Mouse (Mus musculus): Measurements from ENCODE around the gene Myt1. TPM values are rescaled to one million over a fixed set of nuclear protein-coding genes. Genes with fewer than 3 reads are reported as not detected.

Myt1 gene
- total RNA-seq, 1 experiment = 0.09 TPM

DNA sequence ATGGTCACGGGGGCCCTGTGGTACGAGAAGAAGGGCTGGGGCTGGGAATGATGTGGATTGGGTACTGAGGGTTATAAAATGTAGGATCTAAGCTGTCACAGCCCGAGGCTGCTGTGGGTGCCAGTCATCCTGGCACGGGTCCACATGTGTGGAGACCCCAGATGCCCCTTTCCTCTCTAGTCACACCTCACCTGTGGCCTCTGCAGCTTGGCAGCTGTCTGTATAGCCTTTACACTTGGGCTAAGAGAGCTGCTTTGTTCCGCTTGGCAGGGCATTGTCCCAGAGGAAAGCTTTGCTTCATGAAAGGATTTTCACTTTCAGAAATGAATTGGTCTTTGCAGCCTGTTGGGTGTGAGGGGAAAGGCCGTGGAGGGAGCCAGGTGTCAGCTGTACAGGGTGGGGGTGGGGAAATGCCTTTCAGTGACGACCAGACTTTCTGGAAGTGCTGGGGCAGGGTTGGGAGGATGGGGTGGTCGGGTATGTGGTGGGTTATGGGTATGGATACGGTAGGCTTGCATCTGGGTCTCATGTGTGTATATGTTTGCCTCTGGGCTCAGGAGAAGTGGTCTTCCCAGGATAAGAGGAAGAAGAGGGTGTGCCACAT, 35.4 kb upstream of the Myt1 start:
- H3K9me3 ChIP-seq (ENCODE audit: control insufficient read depth, insufficient read depth, low read depth, low read length) = no peaks in the 10 kb centered on the region
- no peak overlapping the region for H3K4me3 ChIP-seq (ENCODE audit: insufficient read depth in 1 of 2, low read depth in 1 of 2, low read length in 2 of 2, poor library complexity in 1 of 2, severe bottlenecking in 1 of 2)
- H3K27ac ChIP-seq (ENCODE audit: insufficient read depth, low read depth, low read length, poor library complexity, severe bottlenecking) = no peak overlapping the region
- TF ChIP-seq CHD2 (IDR thresholded peaks at IDR 0.05; ENCODE audit: low read depth, low read length) (no peak), ZC3H11A (IDR thresholded peaks at IDR 0.05; ENCODE audit: borderline replicate concordance, low read depth, low read length) (no peak), MAFK (IDR thresholded peaks at IDR 0.05; ENCODE audit: insufficient read depth, low read depth, low read length) (no peak), ZNF384 (IDR thresholded peaks at IDR 0.05; ENCODE audit: low read depth, low read length) (no peak), HCFC1 (IDR thresholded peaks at IDR 0.05; ENCODE audit: borderline replicate concordance, insufficient read depth, low read length) (no peak)
- in situ Hi-C loops (cut with MboI; ENCODE audit: low sequenced_read_pairs in 2 of 2, unreplicated experiment in 2 of 2) = no loop called here
- no peak overlapping the region for H3K9ac ChIP-seq (ENCODE audit: insufficient read depth, low read depth, low read length, poor library complexity, severe bottlenecking)
- no peaks in the 10 kb centered on the region for H3K4me1 ChIP-seq (ENCODE audit: control insufficient read depth in 2 of 2, insufficient read depth in 2 of 2, low read length in 2 of 2, poor library complexity in 1 of 2)
- no peak for DNase-seq (ENCODE audit: low read depth, low spot score)
- H3K36me3 ChIP-seq (ENCODE audit: control insufficient read depth, insufficient read depth, low read length, poor library complexity, severe bottlenecking) = no peaks in the 10 kb centered on the region

DNA sequence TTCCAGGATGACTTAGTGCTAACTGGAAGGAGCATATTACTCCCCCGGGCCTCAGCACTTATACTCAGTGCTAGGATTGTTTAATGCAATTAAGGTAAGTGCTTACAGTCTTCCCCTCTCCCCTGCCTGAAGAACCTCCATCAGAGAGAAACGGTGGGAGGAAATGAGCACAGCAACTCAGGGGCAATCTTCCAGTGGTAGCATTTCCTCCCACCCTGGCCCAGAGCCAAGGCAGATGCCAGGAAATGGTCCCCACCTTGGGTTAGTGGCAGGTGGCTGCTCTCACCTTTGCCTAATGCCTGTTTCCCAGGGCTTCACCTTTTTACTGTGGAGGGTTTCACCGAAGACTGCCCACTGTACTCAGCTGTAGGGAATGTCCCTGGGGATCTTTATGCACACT, 33.1 kb upstream of the Myt1 start:
- no peak for DNase-seq (ENCODE audit: low read depth, low spot score)
- no peak overlapping the region for H3K27ac ChIP-seq (ENCODE audit: insufficient read depth, low read depth, low read length, poor library complexity, severe bottlenecking)
- TF ChIP-seq MAFK (IDR thresholded peaks at IDR 0.05; ENCODE audit: insufficient read depth, low read depth, low read length) = no peak
- TF ChIP-seq ZNF384 (IDR thresholded peaks at IDR 0.05; ENCODE audit: low read depth, low read length) = no peak
- no peak for TF ChIP-seq HCFC1 (IDR thresholded peaks at IDR 0.05; ENCODE audit: borderline replicate concordance, insufficient read depth, low read length)
- no peak for TF ChIP-seq ZC3H11A (IDR thresholded peaks at IDR 0.05; ENCODE audit: borderline replicate concordance, low read depth, low read length)
- TF ChIP-seq CHD2 (IDR thresholded peaks at IDR 0.05; ENCODE audit: low read depth, low read length) = no peak
- in situ Hi-C loops (cut with MboI; ENCODE audit: low sequenced_read_pairs in 2 of 2, unreplicated experiment in 2 of 2) = no loop called here
- no peaks in the 10 kb centered on the region for H3K4me1 ChIP-seq (ENCODE audit: control insufficient read depth in 2 of 2, insufficient read depth in 2 of 2, low read length in 2 of 2, poor library complexity in 1 of 2)
- H3K9me3 ChIP-seq (ENCODE audit: control insufficient read depth, insufficient read depth, low read depth, low read length) = no peaks in the 10 kb centered on the region
- H3K36me3 ChIP-seq (ENCODE audit: control insufficient read depth, insufficient read depth, low read length, poor library complexity, severe bottlenecking) = no peaks in the 10 kb centered on the region
- H3K4me3 ChIP-seq (ENCODE audit: insufficient read depth in 1 of 2, low read depth in 1 of 2, low read length in 2 of 2, poor library complexity in 1 of 2, severe bottlenecking in 1 of 2) = no peak overlapping the region
- no peak overlapping the region for H3K9ac ChIP-seq (ENCODE audit: insufficient read depth, low read depth, low read length, poor library complexity, severe bottlenecking)

DNA sequence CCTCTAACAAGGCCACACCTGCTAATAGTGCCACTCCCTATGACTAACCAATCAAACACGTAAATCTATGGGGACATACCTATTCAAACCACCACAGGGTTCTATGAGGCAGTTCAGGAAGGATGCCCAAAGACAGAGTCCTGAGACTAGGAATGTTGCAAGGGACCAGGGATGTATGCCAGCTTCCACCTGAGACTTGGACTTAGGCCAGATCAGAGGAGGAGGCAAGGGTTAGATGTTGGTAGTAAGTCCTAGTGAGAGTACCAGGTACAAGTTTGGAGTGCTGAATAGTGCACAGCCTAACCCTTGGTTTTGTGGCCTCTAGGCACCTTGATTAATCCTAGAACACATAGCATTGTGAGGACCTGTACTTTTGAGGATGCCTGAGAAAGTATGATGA, 10.5 kb upstream of the Myt1 start:
- DNase-seq (ENCODE audit: low read depth, low spot score) = no peak
- TF ChIP-seq ZC3H11A (IDR thresholded peaks at IDR 0.05; ENCODE audit: borderline replicate concordance, low read depth, low read length) (no peak), MAFK (IDR thresholded peaks at IDR 0.05; ENCODE audit: insufficient read depth, low read depth, low read length) (no peak), CHD2 (IDR thresholded peaks at IDR 0.05; ENCODE audit: low read depth, low read length) (no peak), HCFC1 (IDR thresholded peaks at IDR 0.05; ENCODE audit: borderline replicate concordance, insufficient read depth, low read length) (no peak), ZNF384 (IDR thresholded peaks at IDR 0.05; ENCODE audit: low read depth, low read length) (no peak)
- in situ Hi-C loops (cut with MboI; ENCODE audit: low sequenced_read_pairs in 2 of 2, unreplicated experiment in 2 of 2) = no loop called here
- H3K36me3 ChIP-seq (ENCODE audit: control insufficient read depth, insufficient read depth, low read length, poor library complexity, severe bottlenecking) = no peaks in the 10 kb centered on the region
- H3K4me3 ChIP-seq (ENCODE audit: insufficient read depth in 1 of 2, low read depth in 1 of 2, low read length in 2 of 2, poor library complexity in 1 of 2, severe bottlenecking in 1 of 2) = no peak overlapping the region
- H3K9ac ChIP-seq (ENCODE audit: insufficient read depth, low read depth, low read length, poor library complexity, severe bottlenecking) = no peak overlapping the region
- no peaks in the 10 kb centered on the region for H3K9me3 ChIP-seq (ENCODE audit: control insufficient read depth, insufficient read depth, low read depth, low read length)
- H3K27ac ChIP-seq (ENCODE audit: insufficient read depth, low read depth, low read length, poor library complexity, severe bottlenecking) = no peak overlapping the region
- no peaks in the 10 kb centered on the region for H3K4me1 ChIP-seq (ENCODE audit: control insufficient read depth in 2 of 2, insufficient read depth in 2 of 2, low read length in 2 of 2, poor library complexity in 1 of 2)

DNA sequence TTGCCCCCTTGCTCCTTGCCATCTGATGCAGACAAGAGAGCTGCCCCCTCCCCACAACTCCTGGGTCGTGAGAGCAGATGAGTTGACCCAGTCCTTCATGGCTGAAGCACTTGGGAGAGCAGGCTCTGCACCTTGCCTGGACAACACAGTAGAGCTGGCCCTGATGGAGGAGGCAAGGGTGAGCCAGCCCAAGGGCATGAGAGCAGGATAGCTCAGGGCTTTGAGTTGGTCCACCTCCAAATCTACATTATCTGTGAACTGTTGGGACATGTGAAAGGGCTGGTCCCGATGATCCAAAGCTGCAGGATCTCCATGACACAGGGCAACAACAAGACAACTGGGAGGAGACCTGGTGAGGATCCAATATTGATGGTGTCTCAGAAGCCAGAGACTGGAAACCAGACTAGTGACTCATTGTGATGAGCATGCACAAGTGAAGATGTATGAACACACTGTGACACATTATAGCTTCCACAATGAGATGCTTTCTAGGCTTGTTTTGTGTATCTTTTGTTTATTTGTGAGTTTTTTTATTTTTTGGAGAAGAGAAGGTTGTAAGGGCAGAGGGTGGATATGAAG, 4.9 kb upstream of the Myt1 start:
- H3K4me3 ChIP-seq (ENCODE audit: insufficient read depth in 1 of 2, low read depth in 1 of 2, low read length in 2 of 2, poor library complexity in 1 of 2, severe bottlenecking in 1 of 2) = no peak overlapping the region
- H3K4me1 ChIP-seq (ENCODE audit: control insufficient read depth in 2 of 2, insufficient read depth in 2 of 2, low read length in 2 of 2, poor library complexity in 1 of 2) = no peaks in the 10 kb centered on the region
- no peaks in the 10 kb centered on the region for H3K9me3 ChIP-seq (ENCODE audit: control insufficient read depth, insufficient read depth, low read depth, low read length)
- no peak overlapping the region for H3K9ac ChIP-seq (ENCODE audit: insufficient read depth, low read depth, low read length, poor library complexity, severe bottlenecking)
- no peak for DNase-seq (ENCODE audit: low read depth, low spot score)
- TF ChIP-seq HCFC1 (IDR thresholded peaks at IDR 0.05; ENCODE audit: borderline replicate concordance, insufficient read depth, low read length) (no peak), CHD2 (IDR thresholded peaks at IDR 0.05; ENCODE audit: low read depth, low read length) (no peak), ZNF384 (IDR thresholded peaks at IDR 0.05; ENCODE audit: low read depth, low read length) (no peak), MAFK (IDR thresholded peaks at IDR 0.05; ENCODE audit: insufficient read depth, low read depth, low read length) (no peak), ZC3H11A (IDR thresholded peaks at IDR 0.05; ENCODE audit: borderline replicate concordance, low read depth, low read length) (no peak)
- no peak overlapping the region for H3K27ac ChIP-seq (ENCODE audit: insufficient read depth, low read depth, low read length, poor library complexity, severe bottlenecking)
- H3K36me3 ChIP-seq (ENCODE audit: control insufficient read depth, insufficient read depth, low read length, poor library complexity, severe bottlenecking) = no peaks in the 10 kb centered on the region
- in situ Hi-C loops (cut with MboI; ENCODE audit: low sequenced_read_pairs in 2 of 2, unreplicated experiment in 2 of 2) = no loop called here

Measured in ES-E14 (cell line).